Mouse (Mus musculus) kidney, adult 2 months (tissue): ENCODE measurements around the gene Evx2. TPM values are rescaled to one million over a fixed set of nuclear protein-coding genes. Genes with fewer than 3 reads are reported as not detected.

Source experiments
- DNase-seq: peaks from one replicate; pipeline ENCODE4 v3.0.0; 2021
- H3K27ac ChIP-seq: fragments of 200-500 bp; 2 replicates; pipeline ENCODE4 v1.5.1; 2012; ENCODE audit warnings: low read depth, low read length, control low read depth, inconsistent platforms; ENCODE audit not compliant: insufficient read depth
- H3K27me3 ChIP-seq: fragments of 200-500 bp; replicated peaks from 2 replicates; pipeline ENCODE4 v1.6.1; 2012; ENCODE audit warnings: mild to moderate bottlenecking, moderate library complexity, low read length, inconsistent platforms; ENCODE audit not compliant: control insufficient read depth, insufficient read depth
- H3K36me3 ChIP-seq: fragments of 200-500 bp; 2 replicates; pipeline ENCODE4 v1.6.1; 2012; ENCODE audit warnings: mild to moderate bottlenecking, moderate library complexity, low read length, inconsistent platforms; ENCODE audit not compliant: control insufficient read depth, insufficient read depth
- H3K4me1 ChIP-seq: fragments of 200-500 bp; 2 replicates; pipeline ENCODE4 v1.6.1; 2011; ENCODE audit warnings: low read length; ENCODE audit not compliant: control insufficient read depth, insufficient read depth
- H3K4me3 ChIP-seq: fragments of 200-500 bp; 2 replicates; pipeline ENCODE4 v1.5.1; 2011; ENCODE audit warnings: mild to moderate bottlenecking, low read depth, low read length, control low read depth; ENCODE audit not compliant: insufficient read depth
- CTCF ChIP-seq: fragments of 200-500 bp; conservative IDR thresholded peaks from 2 replicates; pipeline ENCODE4 v1.5.1; 2011; ENCODE audit warnings: low read depth, mild to moderate bottlenecking, control low read depth, low read length, moderate library complexity, mixed read lengths; ENCODE audit not compliant: insufficient read depth, insufficient read length
- POLR2A ChIP-seq: fragments of 200-500 bp; IDR thresholded peaks from one replicate; pipeline ENCODE4 v1.6.1; 2011; ENCODE audit warnings: low read depth, low read length, control low read depth
- WGBS: fragments of 180-500 bp; shearing (Covaris S2); methylation state at CpG from one replicate; pipeline ENCODE4 v1.1.7; 2018; 5-methylcytosine and 5-hydroxymethylcytosine counted together
- polyA plus RNA-seq: library from polyadenylated mRNA; depleted of rRNA; stranded (reverse); fragments of >200 nt; gene quantifications from 2 replicates; pipeline ENCODE4 v1.2.3, GENCODE M21; 2012

Gene Evx2
- polyA plus RNA-seq, 1 experiment: not detected

DNA sequence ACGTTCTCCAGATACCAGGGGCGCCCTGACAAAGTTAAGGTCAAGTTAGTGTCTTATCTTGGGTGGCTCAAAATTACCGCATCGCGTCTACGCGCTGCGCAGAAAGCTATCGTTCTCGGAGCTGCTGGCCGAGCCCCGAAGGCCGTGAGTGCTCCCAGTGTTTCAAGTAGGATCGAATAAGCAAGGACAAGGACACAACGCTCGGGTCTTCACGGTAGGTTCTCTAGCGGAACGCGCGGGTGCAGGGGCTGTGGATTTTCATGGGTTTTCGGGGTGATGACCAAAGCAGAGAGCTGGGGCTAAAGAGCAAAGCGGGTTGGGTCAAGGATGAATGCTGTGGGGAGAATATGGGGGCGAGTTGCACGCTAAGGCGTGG, 20.2 kb upstream of the Evx2 start:
- no peak for TF ChIP-seq POLR2A
- no peak for TF ChIP-seq CTCF
- H3K4me1 ChIP-seq: no peaks in the 10 kb centered on the region
- peak overlapping the region; percentile 61; the same call in 1 of the 2 replicates for H3K27ac ChIP-seq
- 7% methylated on average over 26 of the region's 26 CpGs for WGBS
- H3K36me3 ChIP-seq: no peaks in the 10 kb centered on the region
- DNase-seq: no peak
- peaks cover 9% of the 10 kb centered on the region for H3K27me3 ChIP-seq
- peak overlapping the region; percentile 44 for H3K4me3 ChIP-seq

DNA sequence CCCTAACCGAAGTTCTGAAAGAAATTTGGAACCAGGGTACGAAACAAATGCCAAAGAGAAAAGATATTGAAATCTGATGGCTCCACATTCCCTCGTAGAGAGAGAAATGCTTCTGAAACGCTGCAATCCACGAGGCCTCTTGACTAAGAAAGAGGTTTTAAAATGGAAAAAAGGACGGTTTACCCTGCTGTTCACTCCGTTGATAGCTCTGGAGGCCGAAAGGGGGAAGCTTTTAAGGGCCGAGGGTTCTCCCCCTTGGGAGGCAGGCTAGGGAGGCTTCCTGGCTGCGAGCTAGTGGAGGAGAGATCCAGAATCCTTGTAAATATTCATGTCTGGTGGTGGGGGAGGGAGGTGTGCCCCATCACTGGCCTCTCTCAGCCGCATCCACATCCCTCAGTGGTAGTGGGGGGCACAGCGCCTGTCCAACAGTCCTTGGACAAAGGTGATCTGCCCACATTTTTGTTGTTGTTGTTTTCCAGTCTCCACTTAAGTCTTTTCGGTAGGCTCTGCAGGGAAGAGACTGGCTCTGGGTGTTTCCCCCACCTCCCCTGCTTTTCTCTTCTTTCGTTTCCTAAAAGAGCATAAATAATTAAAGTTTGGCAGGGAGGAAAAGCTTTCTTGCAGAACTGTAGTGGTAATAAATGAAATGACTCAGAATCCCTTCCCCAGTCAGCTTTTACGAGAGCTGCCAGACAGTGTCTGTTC, 19.7 kb upstream of the Evx2 start, which contains the start of gene Hoxd11:
TSS of gene Hoxd11 (plus strand) at position 667 of the 705 bp plus-strand sequence.
- no peak for TF ChIP-seq CTCF
- no peak for TF ChIP-seq POLR2A
- no peaks in the 10 kb centered on the region for H3K4me1 ChIP-seq
- DNase-seq: no peak
- no peaks in the 10 kb centered on the region for H3K36me3 ChIP-seq
- H3K27me3 ChIP-seq: peaks cover 9% of the 10 kb centered on the region
- H3K4me3 ChIP-seq: peak within 1 kb of the TSS; percentile 44
- 39% methylated on average over 15 of the region's 15 CpGs for WGBS
- H3K27ac ChIP-seq: peak within 1 kb of the TSS; percentile 61; the same call in 1 of the 2 replicates

DNA sequence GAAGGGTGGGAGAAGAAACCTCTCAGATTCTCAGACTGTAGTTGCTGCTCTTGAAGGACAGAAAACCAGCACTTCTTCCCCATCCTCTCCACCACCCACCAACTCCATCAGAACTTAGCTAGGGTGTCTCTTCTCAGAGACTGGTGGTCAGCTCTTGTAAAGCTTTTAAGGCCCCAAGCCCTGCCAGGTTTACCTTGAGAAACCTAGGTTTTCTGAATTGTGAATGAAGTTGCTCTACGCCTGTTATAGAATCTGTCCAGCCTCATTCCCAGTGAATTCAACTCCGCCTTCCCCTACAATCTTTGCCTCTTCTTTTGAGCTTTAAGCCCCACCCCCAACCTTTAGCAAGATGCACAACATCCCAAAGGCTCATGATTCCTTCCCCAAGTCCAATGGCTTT, 17.7 kb upstream of the Evx2 start:
- no peak for TF ChIP-seq POLR2A
- no peak for TF ChIP-seq CTCF
- H3K36me3 ChIP-seq: no peaks in the 10 kb centered on the region
- H3K4me1 ChIP-seq: no peaks in the 10 kb centered on the region
- no peak for DNase-seq
- 79% methylated on average over 2 of the region's 2 CpGs for WGBS
- H3K4me3 ChIP-seq: no peak overlapping the region
- no peak overlapping the region for H3K27ac ChIP-seq
- H3K27me3 ChIP-seq: peaks cover 5% of the 10 kb centered on the region

DNA sequence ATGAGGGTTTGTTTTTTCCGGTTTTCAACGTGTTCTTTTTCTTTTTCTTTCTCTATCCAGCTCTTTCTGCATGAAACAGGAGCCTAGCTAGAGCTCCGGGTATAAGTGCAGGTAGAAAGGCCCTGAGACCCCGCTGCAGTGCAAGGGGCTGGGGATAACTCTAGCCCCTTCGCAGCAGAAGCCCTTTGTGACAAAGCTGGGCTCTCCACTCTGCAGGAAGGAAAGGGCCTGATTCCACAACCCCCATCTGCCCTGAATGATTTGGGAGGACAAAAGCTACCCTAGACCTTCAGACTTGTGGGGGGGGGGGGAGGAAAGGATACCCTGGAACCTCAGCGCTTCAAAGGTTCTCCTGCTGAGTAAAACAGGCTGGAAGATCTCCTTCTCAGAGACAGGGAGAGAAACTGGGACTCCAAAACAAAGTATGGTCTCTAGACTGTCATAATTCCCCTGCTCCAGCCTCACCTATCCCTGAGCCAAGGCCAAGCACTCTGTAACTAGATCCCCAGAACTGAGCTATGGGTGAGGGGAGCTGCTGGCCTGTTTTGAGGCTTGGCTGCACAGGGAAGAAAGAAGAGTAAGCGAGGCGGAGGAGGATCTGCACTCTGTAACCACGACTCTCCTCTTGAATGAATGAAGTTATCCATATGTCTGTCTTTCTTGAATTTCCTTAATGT, 17.2 kb upstream of the Evx2 start:
- no peak overlapping the region for H3K4me3 ChIP-seq
- no peak overlapping the region for H3K27ac ChIP-seq
- H3K27me3 ChIP-seq: peaks cover 2% of the 10 kb centered on the region
- H3K4me1 ChIP-seq: no peaks in the 10 kb centered on the region
- TF ChIP-seq POLR2A (no peak), CTCF (no peak)
- no peak for DNase-seq
- WGBS: 57% methylated on average over 9 of the region's 9 CpGs
- H3K36me3 ChIP-seq: no peaks in the 10 kb centered on the region

DNA sequence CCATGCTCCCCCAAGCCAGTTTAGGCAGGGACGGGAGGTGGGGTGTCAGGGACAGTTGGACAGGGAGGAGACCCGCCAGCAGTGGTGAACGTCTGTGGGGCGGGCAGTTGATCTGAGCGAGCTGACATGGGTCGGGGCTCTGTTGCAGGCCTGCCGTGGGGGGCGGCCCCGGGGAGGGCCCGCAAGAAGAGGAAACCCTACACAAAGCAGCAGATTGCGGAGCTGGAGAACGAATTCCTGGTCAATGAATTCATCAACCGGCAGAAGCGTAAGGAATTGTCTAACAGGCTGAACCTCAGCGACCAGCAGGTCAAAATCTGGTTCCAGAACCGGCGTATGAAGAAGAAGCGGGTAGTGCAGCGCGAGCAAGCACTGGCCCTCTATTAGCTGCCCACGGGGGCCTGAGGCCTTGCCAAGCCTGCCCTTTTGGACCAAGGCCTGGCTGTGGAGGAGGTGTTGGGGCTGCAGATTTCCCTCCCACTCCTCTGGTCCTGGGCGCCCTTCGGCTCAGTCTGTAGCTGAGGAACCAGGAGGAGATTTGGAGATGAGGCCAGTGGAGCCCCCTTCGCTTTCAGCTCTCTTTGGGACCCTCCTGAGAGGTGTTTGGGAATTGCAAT, 16.4 kb upstream of the Evx2 start:
- Histone ChIP-seq H3K36me3 (no peaks in the 10 kb centered on the region), H3K27ac (no peak overlapping the region), H3K4me3 (no peak overlapping the region), H3K4me1 (no peaks in the 10 kb centered on the region), H3K27me3 (peaks cover 2% of the 10 kb centered on the region)
- TF ChIP-seq POLR2A (no peak), CTCF (no peak)
- 52% methylated on average over 24 of the region's 24 CpGs for WGBS
- DNase-seq: no peak

DNA sequence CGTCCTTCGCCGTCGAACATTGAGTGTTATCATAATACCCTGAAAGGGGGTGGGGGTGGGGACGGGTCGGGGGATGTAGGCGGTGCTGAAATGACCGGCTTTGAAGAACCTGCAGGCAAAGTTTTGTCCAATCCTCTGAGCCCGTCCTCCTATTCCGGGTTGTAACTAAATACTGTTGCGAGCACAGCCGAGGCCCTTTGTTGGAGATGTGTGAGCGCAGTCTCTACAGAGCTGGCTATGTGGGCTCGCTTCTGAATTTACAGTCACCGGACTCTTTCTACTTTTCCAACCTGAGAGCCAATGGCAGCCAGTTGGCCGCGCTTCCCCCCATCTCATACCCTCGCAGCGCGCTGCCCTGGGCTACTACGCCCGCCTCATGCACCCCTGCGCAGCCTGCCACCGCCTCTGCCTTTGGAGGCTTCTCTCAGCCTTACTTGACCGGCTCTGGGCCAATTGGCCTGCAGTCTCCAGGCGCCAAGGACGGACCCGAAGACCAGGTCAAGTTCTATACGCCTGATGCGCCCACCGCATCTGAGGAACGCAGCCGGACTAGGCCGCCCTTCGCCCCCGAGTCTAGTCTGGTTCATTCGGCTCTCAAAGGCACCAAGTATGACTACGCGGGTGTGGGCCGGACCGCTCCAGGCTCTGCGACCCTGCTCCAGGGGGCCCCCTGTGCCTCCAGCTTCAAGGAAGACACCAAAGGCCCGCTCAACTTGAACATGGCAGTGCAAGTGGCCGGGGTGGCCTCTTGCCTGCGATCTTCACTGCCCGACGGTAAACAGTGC, 15.7 kb upstream of the Evx2 start, which contains the start of gene Hoxd12:
TSS of gene Hoxd12 (plus strand) at position 133 of the 785 bp plus-strand sequence.
- Histone ChIP-seq H3K36me3 (no peaks in the 10 kb centered on the region), H3K27ac (no peak within 1 kb of the TSS), H3K4me1 (no peaks in the 10 kb centered on the region), H3K27me3 (peaks cover 2% of the 10 kb centered on the region), H3K4me3 (no peak within 1 kb of the TSS)
- no peak for DNase-seq
- 26% methylated on average over 47 of the region's 47 CpGs for WGBS
- TF ChIP-seq CTCF (no peak), POLR2A (no peak)
